Mouse (Mus musculus): Measurements from ENCODE around the gene Stk4. TPM values are rescaled to one million over a fixed set of nuclear protein-coding genes. Genes with fewer than 3 reads are reported as not detected.

Gene Stk4
- polyA plus RNA-seq, 1 experiment from 2014 or later, result 25.6 TPM

DNA sequence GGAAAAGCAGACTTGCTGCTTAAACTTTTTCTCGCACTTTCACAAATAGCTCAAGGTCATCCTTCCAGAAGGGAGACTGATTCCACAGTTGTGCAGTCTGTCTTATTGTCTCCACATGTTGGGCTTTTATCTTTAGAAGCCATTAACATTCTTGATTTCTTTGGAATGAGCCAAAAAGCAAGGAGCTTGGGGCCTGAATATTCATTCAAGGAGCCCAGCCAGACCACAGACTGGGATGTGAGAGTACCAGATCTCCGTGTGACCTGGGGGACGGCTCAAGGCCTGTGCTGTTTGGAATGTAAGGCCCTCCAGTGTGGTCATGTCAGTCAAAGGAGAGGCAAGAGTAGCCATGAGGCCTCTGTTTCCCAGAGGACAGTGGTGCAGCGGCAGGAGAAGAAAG, 38.4 kb downstream of the Stk4 start:
- no peak for ATAC-seq
- H3K4me3 ChIP-seq, result no peak overlapping the region
- no peaks in the 10 kb centered on the region for H3K4me1 ChIP-seq
- no peak overlapping the region for H3K9ac ChIP-seq
- 0 out of 2 replicates have a peak overlapping the region, but pooled peaks have one; percentile 6 for H3K27ac ChIP-seq
- 68% methylated on average over 4 of the region's 4 CpGs for WGBS
- no peak overlapping the region for H3K4me2 ChIP-seq
- H3K27me3 ChIP-seq, result no peaks in the 10 kb centered on the region
- H3K9me3 ChIP-seq (replicated peaks), result no peaks in the 10 kb centered on the region
- peaks cover 43% of the 10 kb centered on the region for H3K36me3 ChIP-seq (ENCODE audit: poor library complexity, severe bottlenecking)

DNA sequence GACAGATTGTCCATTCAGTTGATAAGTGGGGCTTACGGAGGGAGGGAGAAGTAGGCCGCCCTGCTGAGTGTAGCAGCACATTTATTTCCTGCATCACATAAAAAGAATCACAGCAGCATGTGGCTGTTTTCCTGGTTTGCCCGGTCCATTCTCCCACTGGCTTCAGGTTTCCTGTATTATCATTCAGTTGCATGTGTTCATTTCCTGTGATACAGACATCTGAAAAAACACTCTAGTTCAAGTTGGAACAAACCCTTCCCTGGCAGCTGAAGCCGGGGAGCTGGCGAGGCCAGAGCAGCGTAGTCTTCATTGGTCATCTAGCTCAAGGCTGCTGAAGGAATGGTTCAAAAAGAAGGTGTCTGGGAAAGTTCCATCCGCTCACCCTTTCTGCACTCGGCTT, 41.4 kb downstream of the Stk4 start:
- no peaks in the 10 kb centered on the region for H3K27me3 ChIP-seq
- H3K4me1 ChIP-seq, result no peaks in the 10 kb centered on the region
- no peak overlapping the region for H3K4me2 ChIP-seq
- H3K9ac ChIP-seq, result no peak overlapping the region
- no peak overlapping the region for H3K27ac ChIP-seq
- no peak overlapping the region for H3K4me3 ChIP-seq
- H3K36me3 ChIP-seq (ENCODE audit: poor library complexity, severe bottlenecking), result peaks cover 45% of the 10 kb centered on the region
- no peak for ATAC-seq
- H3K9me3 ChIP-seq (replicated peaks), result no peaks in the 10 kb centered on the region
- 93% methylated on average over 8 of the region's 8 CpGs for WGBS

DNA sequence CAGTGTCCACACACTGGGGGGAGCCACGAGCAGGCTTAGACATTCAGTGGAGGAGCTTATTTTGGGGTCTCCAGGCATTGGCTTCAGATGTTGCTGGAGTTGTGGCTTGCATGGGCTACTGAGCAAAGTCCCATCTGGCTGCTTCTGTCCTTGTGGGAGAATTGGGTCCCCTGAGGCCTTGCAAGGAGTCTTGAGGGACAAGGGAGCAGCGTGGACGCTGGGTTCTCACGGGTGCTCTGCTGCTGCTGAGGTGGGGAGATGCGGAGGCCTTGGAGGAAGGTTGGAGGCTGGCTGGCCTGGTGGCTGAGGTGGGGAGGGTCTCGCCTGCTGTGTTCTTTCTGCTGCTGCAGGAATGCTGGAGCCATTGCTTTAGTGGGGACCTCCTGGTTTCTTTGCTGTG, 43.9 kb downstream of the Stk4 start:
- WGBS, result 88% methylated on average over 6 of the region's 6 CpGs
- no peak for ATAC-seq

DNA sequence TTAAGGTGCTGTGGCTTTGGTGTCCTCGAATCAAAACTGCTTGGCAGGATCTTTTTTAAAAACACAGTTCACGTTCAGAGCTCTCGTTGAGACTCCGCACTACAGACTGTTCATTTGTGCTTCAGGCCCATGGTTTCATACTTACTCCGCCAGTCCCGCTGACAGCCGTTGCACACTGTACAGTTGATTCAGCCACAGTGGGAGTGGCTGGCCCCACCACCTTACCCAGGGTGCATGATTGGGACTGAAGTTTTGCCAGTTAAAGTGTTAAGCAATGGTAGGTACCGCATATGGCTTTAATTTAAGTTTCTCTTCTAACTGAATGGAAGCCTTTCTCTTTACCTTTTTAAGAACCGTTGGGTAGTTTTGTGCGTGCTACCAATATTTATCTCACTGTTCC, 45.4 kb downstream of the Stk4 start:
- Histone ChIP-seq H3K4me2 (no peak overlapping the region), H3K36me3 (ENCODE audit: poor library complexity, severe bottlenecking) (peaks cover 53% of the 10 kb centered on the region), H3K4me1 (no peaks in the 10 kb centered on the region), H3K9ac (no peak overlapping the region), H3K27me3 (no peaks in the 10 kb centered on the region), H3K9me3 (replicated peaks) (no peaks in the 10 kb centered on the region), H3K4me3 (no peak overlapping the region), H3K27ac (no peak overlapping the region)
- WGBS, result 88% methylated on average over 10 of the region's 10 CpGs
- ATAC-seq, result no peak

More for the DNA sequence above, 43.9 kb downstream of the Stk4 start:
- Histone ChIP-seq H3K36me3 (ENCODE audit: poor library complexity, severe bottlenecking) (peaks cover 44% of the 10 kb centered on the region), H3K4me2 (no peak overlapping the region), H3K27me3 (no peaks in the 10 kb centered on the region), H3K9me3 (replicated peaks) (no peaks in the 10 kb centered on the region), H3K27ac (no peak overlapping the region), H3K4me3 (no peak overlapping the region), H3K4me1 (no peaks in the 10 kb centered on the region), H3K9ac (no peak overlapping the region)

DNA sequence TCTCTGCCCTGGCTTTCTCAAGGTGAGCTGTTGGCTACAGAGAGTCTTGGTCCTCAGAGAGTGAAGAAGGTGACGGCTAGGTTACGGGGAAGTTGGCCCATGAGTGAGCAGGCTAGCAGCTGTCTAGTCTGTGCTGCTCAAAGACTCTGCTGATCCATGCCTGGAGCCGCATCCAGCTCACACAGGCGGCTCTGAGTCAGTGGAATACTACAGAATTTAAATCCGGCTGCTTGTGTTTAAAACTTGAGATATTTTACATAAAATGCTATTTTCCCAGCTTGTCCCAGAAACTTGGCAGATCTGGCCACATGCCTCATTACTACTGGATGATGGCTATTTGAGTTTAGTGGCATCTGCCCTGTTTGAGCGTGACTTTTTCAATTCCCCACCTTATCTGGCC, 49.4 kb downstream of the Stk4 start:
- WGBS, result 92% methylated on average over 6 of the region's 6 CpGs
- no peaks in the 10 kb centered on the region for H3K4me1 ChIP-seq
- H3K27me3 ChIP-seq, result no peaks in the 10 kb centered on the region
- H3K9ac ChIP-seq, result no peak overlapping the region
- H3K9me3 ChIP-seq (replicated peaks), result no peaks in the 10 kb centered on the region
- H3K4me2 ChIP-seq, result no peak overlapping the region
- peaks cover 53% of the 10 kb centered on the region for H3K36me3 ChIP-seq (ENCODE audit: poor library complexity, severe bottlenecking)
- no peak for ATAC-seq
- H3K27ac ChIP-seq, result no peak overlapping the region
- H3K4me3 ChIP-seq, result no peak overlapping the region

DNA sequence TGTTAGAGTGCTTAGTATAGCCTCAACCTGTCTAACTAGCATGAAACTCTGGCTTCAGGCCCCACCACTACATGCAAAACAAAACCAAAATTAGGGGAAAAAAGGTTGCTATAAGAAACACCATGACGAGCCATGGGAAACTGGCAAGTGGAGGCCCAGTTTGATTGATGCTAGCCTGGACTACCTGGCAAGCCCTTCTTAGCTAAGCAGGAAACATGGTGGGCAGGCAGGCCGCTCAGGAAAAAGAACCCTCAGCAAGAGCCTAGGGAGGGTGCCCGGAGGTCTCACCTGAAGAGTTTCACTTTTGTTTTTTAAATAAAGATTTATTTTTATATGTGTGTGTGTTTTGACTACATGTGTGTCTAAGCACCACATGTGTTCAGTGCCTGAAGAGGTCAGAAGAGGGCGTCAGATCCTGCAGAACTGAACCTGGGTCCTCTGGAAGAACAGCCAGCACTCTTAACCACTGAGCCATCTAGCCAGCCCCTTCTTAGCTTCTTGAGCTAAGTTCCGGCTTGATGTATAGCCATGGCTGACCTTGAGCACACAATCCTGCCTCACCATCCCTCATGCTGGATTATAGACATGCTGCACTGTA, 53.1 kb downstream of the Stk4 start:
- H3K27ac ChIP-seq, result no peak overlapping the region
- no peak overlapping the region for H3K4me3 ChIP-seq
- no peaks in the 10 kb centered on the region for H3K27me3 ChIP-seq
- ATAC-seq, result no peak
- WGBS, result 85% methylated on average over 5 of the region's 5 CpGs
- H3K4me1 ChIP-seq, result no peaks in the 10 kb centered on the region
- H3K36me3 ChIP-seq (ENCODE audit: poor library complexity, severe bottlenecking), result peaks cover 50% of the 10 kb centered on the region
- H3K9ac ChIP-seq, result no peak overlapping the region
- H3K4me2 ChIP-seq, result no peak overlapping the region
- H3K9me3 ChIP-seq (replicated peaks), result no peaks in the 10 kb centered on the region

DNA sequence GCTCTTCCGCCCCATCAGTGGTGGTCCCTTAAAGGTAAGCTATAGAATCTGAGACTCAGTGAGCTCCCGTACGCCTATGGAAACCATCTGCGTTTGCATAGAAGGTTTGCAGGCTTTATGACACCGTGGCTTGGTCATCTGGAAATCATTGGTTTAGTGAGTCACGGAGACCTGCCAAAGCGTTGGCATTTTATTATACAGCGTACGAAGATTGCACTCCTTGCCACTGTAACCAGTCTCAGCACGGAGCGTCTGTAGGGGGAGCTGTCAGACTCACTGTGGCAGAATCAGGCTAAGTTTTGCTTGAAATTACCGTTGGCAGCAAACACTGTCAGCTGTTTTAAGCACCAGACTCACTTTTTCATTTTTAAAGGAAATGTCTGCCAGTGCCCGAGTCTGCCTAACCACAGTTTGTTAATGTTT, 56.4 kb downstream of the Stk4 start:
- 86% methylated on average over 13 of the region's 13 CpGs for WGBS
- H3K27me3 ChIP-seq, result no peaks in the 10 kb centered on the region
- H3K9me3 ChIP-seq (replicated peaks), result no peaks in the 10 kb centered on the region
- H3K4me1 ChIP-seq, result no peaks in the 10 kb centered on the region
- H3K27ac ChIP-seq, result no peak overlapping the region
- H3K4me2 ChIP-seq, result no peak overlapping the region
- peaks cover 38% of the 10 kb centered on the region for H3K36me3 ChIP-seq (ENCODE audit: poor library complexity, severe bottlenecking)
- no peak overlapping the region for H3K4me3 ChIP-seq
- no peak overlapping the region for H3K9ac ChIP-seq
- no peak for ATAC-seq

DNA sequence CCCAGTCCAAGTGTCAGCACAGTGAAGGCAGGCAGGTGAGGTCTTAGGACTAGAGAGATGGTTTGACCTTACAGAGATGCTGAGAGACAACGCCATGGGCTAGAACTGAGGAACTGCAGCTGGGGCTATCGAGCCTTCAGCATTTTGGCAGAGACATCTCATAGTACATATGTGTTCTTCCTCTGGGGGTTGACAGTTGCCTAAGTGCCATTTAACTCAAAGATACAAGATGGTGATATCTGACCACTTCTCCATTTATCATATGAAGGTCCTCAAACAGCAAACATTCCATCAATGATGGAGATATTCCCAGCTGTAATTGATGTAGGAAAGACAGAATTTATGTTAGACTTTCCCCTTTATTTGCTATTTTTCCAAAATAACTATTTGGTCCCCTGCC, 57.2 kb downstream of the Stk4 start:
- H3K36me3 ChIP-seq (ENCODE audit: poor library complexity, severe bottlenecking), result peaks cover 36% of the 10 kb centered on the region
- WGBS, result 98% methylated on average over 2 of the region's 2 CpGs
- H3K9ac ChIP-seq, result no peak overlapping the region

DNA sequence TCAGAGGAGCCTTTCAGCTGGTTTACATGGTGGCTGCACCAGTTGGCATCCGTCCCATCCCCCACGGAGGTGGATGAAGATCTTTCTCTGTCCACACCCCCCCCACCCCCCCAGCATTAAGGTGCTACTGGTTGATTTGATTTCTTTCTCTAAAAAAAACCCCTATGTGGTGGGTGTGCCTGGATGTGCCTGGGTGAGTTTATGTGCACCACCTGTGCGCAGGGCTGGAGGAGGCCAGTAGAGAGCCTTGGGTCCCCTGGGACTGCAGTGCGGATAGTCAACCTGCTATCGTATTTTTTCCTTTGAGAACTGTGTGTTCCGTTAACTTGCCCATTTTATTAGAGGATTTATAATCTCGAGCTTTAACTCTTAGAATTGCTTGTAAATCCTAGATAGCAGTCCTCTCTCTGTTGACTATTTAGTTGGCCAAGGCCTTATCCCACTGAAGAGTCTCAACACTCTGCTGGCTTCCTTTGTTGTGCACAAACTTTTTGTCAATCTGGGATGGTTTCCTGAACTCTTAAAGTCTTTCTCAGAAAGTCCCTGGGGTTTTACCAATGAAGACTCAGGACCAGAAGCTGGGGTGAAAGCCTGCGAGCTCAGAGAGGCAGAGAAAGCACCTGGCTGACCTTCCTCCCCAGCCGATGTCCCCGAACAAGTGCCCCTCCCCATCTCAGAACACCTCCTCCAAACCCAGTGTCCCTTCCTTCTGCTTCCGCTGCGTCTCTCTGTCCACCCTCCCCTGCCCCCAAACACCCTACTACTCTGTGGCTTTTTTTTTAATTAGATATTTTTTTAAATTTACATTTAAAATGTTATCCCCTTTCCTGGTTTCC, 58.7 kb downstream of the Stk4 start:
- no peak overlapping the region for H3K27ac ChIP-seq
- H3K4me1 ChIP-seq, result no peaks in the 10 kb centered on the region
- no peak overlapping the region for H3K4me2 ChIP-seq
- 94% methylated on average over 12 of the region's 12 CpGs for WGBS
- H3K27me3 ChIP-seq, result no peaks in the 10 kb centered on the region
- ATAC-seq, result no peak
- H3K4me3 ChIP-seq, result no peak overlapping the region
- H3K9me3 ChIP-seq (replicated peaks), result no peaks in the 10 kb centered on the region
- H3K9ac ChIP-seq, result no peak overlapping the region
- peaks cover 30% of the 10 kb centered on the region for H3K36me3 ChIP-seq (ENCODE audit: poor library complexity, severe bottlenecking)

More for the DNA sequence above, 57.2 kb downstream of the Stk4 start:
- Histone ChIP-seq H3K4me2 (no peak overlapping the region), H3K4me3 (no peak overlapping the region), H3K27ac (no peak overlapping the region), H3K27me3 (no peaks in the 10 kb centered on the region), H3K9me3 (replicated peaks) (no peaks in the 10 kb centered on the region), H3K4me1 (no peaks in the 10 kb centered on the region)
- ATAC-seq, result no peak

DNA sequence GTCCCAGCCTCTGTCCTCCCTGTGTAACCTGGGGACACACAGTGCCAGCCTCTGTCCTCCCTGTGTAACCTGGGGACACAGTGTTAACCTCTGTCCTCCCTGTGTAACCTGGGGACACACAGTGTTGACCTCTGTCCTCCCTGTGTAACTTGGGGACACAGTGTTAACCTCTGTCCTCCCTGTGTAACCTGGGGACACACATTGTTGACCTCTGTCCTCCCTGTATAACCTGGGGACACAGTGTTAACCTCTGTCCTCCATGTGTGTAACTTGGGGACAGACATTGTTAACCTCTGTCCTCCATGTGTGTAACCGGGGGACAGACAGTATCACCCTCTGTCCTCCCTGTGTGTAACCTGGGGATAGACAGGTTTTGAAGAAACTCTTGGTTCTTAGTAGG, 61.5 kb downstream of the Stk4 start:
- 83% methylated on average over 1 of the region's 1 CpGs for WGBS
- ATAC-seq, result no peak
- peaks cover 5% of the 10 kb centered on the region for H3K4me1 ChIP-seq
- H3K9me3 ChIP-seq (replicated peaks), result no peaks in the 10 kb centered on the region
- no peak overlapping the region for H3K9ac ChIP-seq
- peaks cover 24% of the 10 kb centered on the region for H3K36me3 ChIP-seq (ENCODE audit: poor library complexity, severe bottlenecking)
- H3K27me3 ChIP-seq, result no peaks in the 10 kb centered on the region
- no peak overlapping the region for H3K4me3 ChIP-seq
- no peak overlapping the region for H3K27ac ChIP-seq
- H3K4me2 ChIP-seq, result no peak overlapping the region

DNA sequence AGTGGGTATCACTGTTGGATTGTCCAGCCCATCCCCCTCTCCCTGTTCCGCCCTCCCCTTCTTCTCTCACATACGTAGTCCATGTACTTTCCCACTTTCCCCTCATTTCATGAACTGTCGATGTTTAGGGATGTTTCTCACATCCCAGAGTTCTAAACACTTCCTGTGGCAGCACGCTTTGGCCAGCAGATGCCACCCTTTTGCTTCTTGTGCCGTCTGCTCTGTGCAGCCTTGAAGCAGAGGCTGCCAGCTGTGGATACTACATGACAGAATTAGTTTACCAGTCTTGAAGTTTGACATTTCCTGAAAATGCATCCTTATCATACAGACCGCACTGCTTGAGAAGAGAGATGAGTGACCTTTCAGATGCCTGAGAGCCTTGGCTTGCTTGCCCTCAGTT, 64.4 kb downstream of the Stk4 start:
- Histone ChIP-seq H3K4me3 (no peak overlapping the region), H3K27ac (no peak overlapping the region), H3K9ac (no peak overlapping the region), H3K4me1 (peaks cover 12% of the 10 kb centered on the region), H3K4me2 (no peak overlapping the region), H3K9me3 (replicated peaks) (no peaks in the 10 kb centered on the region), H3K27me3 (no peaks in the 10 kb centered on the region), H3K36me3 (ENCODE audit: poor library complexity, severe bottlenecking) (peaks cover 14% of the 10 kb centered on the region)
- ATAC-seq, result no peak
- WGBS, result 66% methylated on average over 6 of the region's 6 CpGs

DNA sequence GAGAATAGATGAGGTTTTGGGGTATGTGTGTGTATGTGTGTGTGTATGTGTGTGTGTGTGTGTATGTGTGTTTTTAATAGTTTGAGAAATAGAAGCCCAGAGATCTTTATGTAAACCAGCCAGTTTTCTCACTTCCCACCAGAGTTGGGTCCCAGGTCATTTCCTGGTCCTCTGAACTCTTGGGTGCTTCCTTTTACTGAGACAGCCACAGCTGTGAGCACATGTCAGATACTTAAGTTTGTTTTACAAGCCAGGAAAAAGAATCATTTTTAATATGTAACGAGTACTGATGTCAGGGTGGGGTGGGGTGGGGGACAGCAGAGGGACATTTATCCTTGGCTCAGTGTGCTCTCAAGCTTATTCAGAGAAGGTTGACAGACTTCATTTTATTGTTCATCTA, 65.2 kb downstream of the Stk4 start:
- no peak overlapping the region for H3K9ac ChIP-seq
- H3K27me3 ChIP-seq, result no peaks in the 10 kb centered on the region
- H3K4me3 ChIP-seq, result no peak overlapping the region
- 88% methylated on average over 1 of the region's 1 CpGs for WGBS
- no peak overlapping the region for H3K4me2 ChIP-seq
- H3K27ac ChIP-seq, result no peak overlapping the region
- no peak for ATAC-seq
- peaks cover 14% of the 10 kb centered on the region for H3K36me3 ChIP-seq (ENCODE audit: poor library complexity, severe bottlenecking)
- no peaks in the 10 kb centered on the region for H3K9me3 ChIP-seq (replicated peaks)
- peaks cover 12% of the 10 kb centered on the region for H3K4me1 ChIP-seq

All from forebrain, embryonic 13.5 days (tissue).